Mouse (Mus musculus) liver, postnatal 0 days (tissue): ENCODE measurements around the gene Gm5294. TPM values are rescaled to one million over a fixed set of nuclear protein-coding genes. Genes with fewer than 3 reads are reported as not detected.
A peak's percentile ranks its signal among the peaks of the same experiment; 100 is the strongest.

Source experiments
- ATAC-seq: fragments of 200-750 bp; cut with Nextera tagmentation; 2 replicates; pipeline ENCODE4 v1.8.0; 2017; ENCODE audit warnings: mild to moderate bottlenecking, moderate library complexity
- DNase-seq: peaks from one replicate; pipeline ENCODE4 v3.0.0-alpha.2; 2016
- H3K27ac ChIP-seq: fragments of 300-500 bp; sonication (generic); 2 replicates; pipeline ENCODE4 v1.5.1; 2014; ENCODE audit warnings: antibody characterized with exemption, moderate library complexity, mild to moderate bottlenecking, low read depth
- H3K27me3 ChIP-seq: fragments of 300-500 bp; sonication (generic); 2 replicates; pipeline ENCODE4 v1.6.1; 2014; ENCODE audit warnings: low read length, control low read depth, mixed read lengths; ENCODE audit not compliant: insufficient read depth
- H3K36me3 ChIP-seq: fragments of 300-500 bp; sonication (generic); replicated peaks from 2 replicates; pipeline ENCODE4 v1.6.1; 2014; ENCODE audit warnings: mild to moderate bottlenecking, control low read depth, low read length, moderate library complexity, mixed read lengths; ENCODE audit not compliant: insufficient read depth
- H3K4me1 ChIP-seq: fragments of 300-500 bp; sonication (generic); 2 replicates; pipeline ENCODE4 v1.6.1; 2014; ENCODE audit warnings: antibody characterized with exemption, mild to moderate bottlenecking, control low read depth; ENCODE audit not compliant: insufficient read depth
- H3K4me2 ChIP-seq: fragments of 300-500 bp; sonication (generic); 2 replicates; pipeline ENCODE4 v1.6.1; 2014; ENCODE audit warnings: low read depth, mild to moderate bottlenecking, low read length, moderate library complexity, mixed read lengths
- H3K4me3 ChIP-seq: fragments of 300-500 bp; sonication (generic); 2 replicates; pipeline ENCODE4 v1.5.1; 2014; ENCODE audit warnings: low read depth, low read length
- H3K9ac ChIP-seq: fragments of 300-500 bp; sonication (generic); replicated peaks from 2 replicates; pipeline ENCODE4 v1.6.1; 2014; ENCODE audit warnings: mild to moderate bottlenecking, moderate library complexity
- H3K9me3 ChIP-seq: fragments of 300-500 bp; sonication (generic); 2 replicates; pipeline ENCODE4 v1.6.1; 2016; ENCODE audit warnings: mild to moderate bottlenecking, control low read depth, low read length, mixed read lengths
- CTCF ChIP-seq: sonication (generic); IDR thresholded peaks from 2 replicates; pipeline ENCODE4 v1.5.1; 2016; ENCODE audit warnings: antibody characterized with exemption, low read depth
- EP300 ChIP-seq: IDR thresholded peaks from 2 replicates; pipeline ENCODE4 v1.6.1; 2016; ENCODE audit warnings: antibody characterized with exemption, low read depth, mild to moderate bottlenecking
- WGBS: fragments of 180-500 bp; shearing (Covaris S2); extraction: QIAGEN DNeasy Blood & Tissue Kit; methylation state at CpG from one replicate; pipeline ENCODE4 v1.1.7; 2014; ENCODE audit not compliant: insufficient replicate concordance; 5-methylcytosine and 5-hydroxymethylcytosine counted together
- polyA plus RNA-seq: library from polyadenylated mRNA; unstranded; fragments of >200 nt; fragmentation: Nextera tagmentation; extraction: Ambion mirVana; gene quantifications from 2 replicates; pipeline ENCODE4 v1.2.1, GENCODE M21; 2015

Gene Gm5294
- polyA plus RNA-seq, 1 experiment from 2014 or later, result not detected

DNA sequence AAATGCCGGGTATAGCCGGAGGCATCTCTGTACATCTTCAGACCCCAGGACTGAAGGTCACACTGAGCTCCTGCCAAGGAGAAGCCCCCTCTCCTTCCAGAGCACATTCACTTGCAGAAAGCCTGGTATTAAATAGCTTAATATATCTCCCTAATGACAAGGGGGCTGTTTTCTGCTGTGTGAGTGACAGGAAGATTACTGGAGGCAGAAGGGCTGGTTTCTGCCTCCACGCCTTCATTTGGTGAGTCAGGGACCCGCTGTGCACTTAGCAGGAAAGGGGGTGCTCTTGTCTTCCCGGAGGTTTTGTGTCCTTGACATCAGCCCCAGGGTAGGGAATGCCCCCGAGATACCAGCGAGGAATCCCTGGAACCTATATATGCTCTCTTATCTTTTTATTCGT is 36.7 kb upstream of the Gm5294 start:
- Histone ChIP-seq H3K4me1 (peaks cover 12% of the 10 kb centered on the region), H3K27ac (no peak overlapping the region), H3K4me2 (no peak overlapping the region), H3K9ac (no peak overlapping the region), H3K36me3 (no peaks in the 10 kb centered on the region; the same call in 1 of the 2 replicates), H3K27me3 (no peaks in the 10 kb centered on the region), H3K4me3 (no peak overlapping the region), H3K9me3 (no peaks in the 10 kb centered on the region)
- ATAC-seq (no peak), DNase-seq (no peak)
- WGBS, result 62% methylated on average over 8 of the region's 8 CpGs
- TF ChIP-seq EP300 (no peak), CTCF (no peak)

DNA sequence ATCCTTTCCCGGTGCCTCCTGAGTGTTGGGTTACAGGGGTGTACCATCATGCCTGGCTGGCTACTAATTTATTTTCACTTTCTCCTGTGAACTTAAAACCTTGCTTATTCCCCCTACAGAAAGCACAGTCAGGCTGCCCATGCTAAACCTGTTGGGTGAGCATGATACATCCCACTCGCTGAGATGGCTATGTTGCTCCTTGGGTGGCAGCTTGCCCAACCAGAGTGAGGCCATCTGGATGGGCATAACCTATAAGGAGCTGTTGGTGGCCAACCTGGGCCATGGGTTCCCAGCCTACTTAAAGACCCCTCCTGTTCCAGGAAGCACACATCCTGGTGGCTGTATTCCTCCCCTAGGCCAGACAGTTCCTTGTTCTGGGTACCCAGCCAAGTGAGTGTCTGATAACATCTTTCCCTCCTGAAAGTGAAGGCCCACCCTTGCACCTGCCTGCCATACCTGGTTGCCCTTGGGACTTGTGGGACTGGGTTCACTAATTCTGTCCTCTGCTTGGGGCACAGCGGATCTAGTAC is 33.8 kb upstream of the Gm5294 start:
- Histone ChIP-seq H3K36me3 (no peaks in the 10 kb centered on the region), H3K4me1 (peaks cover 2% of the 10 kb centered on the region; the same call in 1 of the 2 replicates), H3K9me3 (no peaks in the 10 kb centered on the region), H3K4me2 (no peak overlapping the region), H3K4me3 (no peak overlapping the region), H3K27me3 (no peaks in the 10 kb centered on the region), H3K27ac (no peak overlapping the region), H3K9ac (no peak overlapping the region)
- WGBS, result 82% methylated on average over 3 of the region's 3 CpGs
- DNase-seq, result no peak
- no peak for ATAC-seq
- no peak for TF ChIP-seq CTCF

- no peak for ATAC-seq
- Histone ChIP-seq H3K4me1 (peaks cover 5% of the 10 kb centered on the region; the same call in 1 of the 2 replicates), H3K4me2 (no peak overlapping the region), H3K36me3 (no peaks in the 10 kb centered on the region), H3K27me3 (no peaks in the 10 kb centered on the region), H3K9ac (no peak overlapping the region), H3K27ac (no peak overlapping the region), H3K9me3 (no peaks in the 10 kb centered on the region), H3K4me3 (no peak overlapping the region)
- TF ChIP-seq EP300, result no peak
- no peak for TF ChIP-seq CTCF
- 71% methylated on average over 7 of the region's 7 CpGs for WGBS
- no peak for DNase-seq
Observed at GRCm38 (mm10) chr5:138787648-138788047, 32.2 kb upstream of the Gm5294 start.

DNA sequence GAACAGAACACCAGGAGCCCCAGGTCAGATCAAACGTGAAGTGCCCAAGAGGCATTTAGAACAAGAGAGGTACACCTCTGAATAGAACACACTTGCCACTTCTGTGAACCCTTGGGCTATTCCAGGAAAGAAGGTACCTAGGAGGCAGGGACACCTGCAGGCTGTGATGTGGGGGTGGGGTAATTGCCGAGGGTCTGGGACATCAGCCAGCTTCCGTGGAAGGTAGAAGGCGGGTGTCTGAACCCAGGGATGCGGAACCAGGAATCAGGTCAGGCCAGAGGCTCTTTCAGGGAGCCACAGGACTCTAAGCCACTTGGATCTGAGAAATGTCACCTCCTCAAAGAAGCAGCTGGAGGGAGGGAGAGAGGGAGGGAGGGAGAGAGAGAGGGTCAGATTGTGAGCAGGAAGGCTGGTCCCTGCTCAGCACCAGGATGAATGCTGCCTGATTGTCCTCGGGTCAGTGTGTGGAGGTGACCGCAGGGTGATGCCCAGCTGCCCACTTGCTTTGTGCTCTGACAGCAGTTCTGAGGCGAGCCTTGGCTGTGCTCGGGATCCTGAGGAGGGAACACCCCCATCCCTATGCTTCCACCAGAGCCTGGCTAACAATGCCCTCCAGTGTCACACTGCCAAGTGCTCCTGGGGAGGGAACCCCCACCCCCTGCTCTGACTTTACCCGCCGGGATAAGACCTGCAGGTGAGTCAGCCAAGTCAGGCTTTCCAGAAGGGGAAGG is 31.2 kb upstream of the Gm5294 start:
- TF ChIP-seq EP300 (no peak), CTCF (no peak)
- Histone ChIP-seq H3K36me3 (no peaks in the 10 kb centered on the region), H3K9ac (no peak overlapping the region), H3K4me2 (no peak overlapping the region), H3K9me3 (no peaks in the 10 kb centered on the region), H3K4me1 (peaks cover 5% of the 10 kb centered on the region; the same call in 1 of the 2 replicates), H3K27ac (no peak overlapping the region), H3K4me3 (no peak overlapping the region), H3K27me3 (no peaks in the 10 kb centered on the region)
- WGBS, result 61% methylated on average over 11 of the region's 11 CpGs
- DNase-seq, result no peak
- no peak for ATAC-seq

- 74% methylated on average over 11 of the region's 11 CpGs for WGBS
- ATAC-seq, result peak; percentile 89
- Histone ChIP-seq H3K4me2 (no peak overlapping the region), H3K27me3 (no peaks in the 10 kb centered on the region), H3K27ac (peak overlapping the region; percentile 52; the same call in 1 of the 2 replicates), H3K36me3 (no peaks in the 10 kb centered on the region), H3K9me3 (no peaks in the 10 kb centered on the region), H3K9ac (no peak overlapping the region), H3K4me3 (no peak overlapping the region), H3K4me1 (peaks cover 5% of the 10 kb centered on the region; the same call in 1 of the 2 replicates)
- DNase-seq, result peak; percentile 45
- peak; percentile 55; the same call in 1 of the 2 replicates for TF ChIP-seq EP300
- TF ChIP-seq CTCF, result no peak
Observed at GRCm38 (mm10) chr5:138790954-138791480, 28.9 kb upstream of the Gm5294 start.

GRCm38 (mm10) chr5:138801588-138802116 is 18.2 kb upstream of the Gm5294 start:
- H3K27me3 ChIP-seq, result no peaks in the 10 kb centered on the region
- no peak overlapping the region for H3K4me3 ChIP-seq
- WGBS, result 73% methylated on average over 7 of the region's 7 CpGs
- no peak overlapping the region for H3K9ac ChIP-seq
- no peak for ATAC-seq
- H3K4me2 ChIP-seq, result no peak overlapping the region
- H3K9me3 ChIP-seq, result no peaks in the 10 kb centered on the region
- H3K27ac ChIP-seq, result no peak overlapping the region
- TF ChIP-seq EP300 (no peak), CTCF (no peak)
- DNase-seq, result no peak
- no peaks in the 10 kb centered on the region; the same call in 1 of the 2 replicates for H3K36me3 ChIP-seq
- no peaks in the 10 kb centered on the region for H3K4me1 ChIP-seq
